Mouse (Mus musculus): ENCODE measurements at regions not wholly inside any gene's neighbourhood (a gene's known extent, or its start where the extent isn't known, plus 50 kb on each side); places are given as distances from the start of the nearest gene placed in this dataset.

DNA sequence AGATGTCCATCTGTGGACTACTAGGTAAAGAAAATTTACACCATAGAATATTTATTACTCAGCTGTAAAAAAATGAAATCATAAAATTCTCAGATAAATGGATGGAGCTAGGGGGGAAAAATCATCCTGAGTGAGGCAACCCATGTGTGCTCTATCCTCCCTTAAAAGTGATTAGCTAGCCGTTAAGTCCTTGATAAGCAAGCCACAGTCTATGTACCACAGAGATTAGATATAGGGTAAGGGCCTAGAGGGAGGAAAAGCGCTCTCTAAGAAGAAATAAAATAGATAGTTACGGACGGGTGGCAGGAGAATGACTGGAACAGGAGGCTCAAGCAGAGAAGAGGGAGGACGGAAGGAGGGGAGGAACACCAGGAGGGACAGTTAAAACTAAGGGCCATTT, 122.1 kb downstream of the Dhrs2 start:
- H3K27ac ChIP-seq (replicated peaks): no peak overlapping the region
- 92% methylated on average over 5 of the region's 5 CpGs for WGBS
- H3K9ac ChIP-seq: no peak overlapping the region
- H3K27me3 ChIP-seq: no peaks in the 10 kb centered on the region
- no peaks in the 10 kb centered on the region for H3K9me3 ChIP-seq (replicated peaks)
- H3K4me2 ChIP-seq (replicated peaks): no peak overlapping the region
- H3K4me1 ChIP-seq: no peaks in the 10 kb centered on the region
- H3K36me3 ChIP-seq: no peaks in the 10 kb centered on the region
- ATAC-seq (ENCODE audit: insufficient number of reproducible peaks, low FRiP score, low TSS enrichment, low read depth): no peak
- no peak overlapping the region for H3K4me3 ChIP-seq (replicated peaks)

DNA sequence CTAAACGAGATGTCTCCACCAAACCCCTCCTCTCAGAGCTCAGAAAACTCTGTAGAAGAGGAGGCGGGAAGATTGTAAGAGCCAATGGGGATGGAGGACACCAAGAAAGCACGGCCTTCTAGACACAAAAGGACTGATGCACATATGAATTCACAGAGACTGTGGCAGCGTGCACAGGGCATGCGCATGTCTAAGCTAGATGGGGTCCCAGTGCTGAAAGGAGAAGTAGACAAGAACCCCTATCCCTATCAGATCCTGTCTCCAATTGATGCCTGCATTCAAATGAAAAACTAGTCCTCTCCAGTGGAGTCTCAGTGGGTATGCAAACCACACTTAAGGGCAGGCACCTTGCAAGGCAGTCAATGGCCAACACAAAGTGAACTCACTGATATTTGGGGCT, 123.3 kb downstream of the Dhrs2 start:
- no peaks in the 10 kb centered on the region for H3K27me3 ChIP-seq
- H3K9me3 ChIP-seq (replicated peaks): no peaks in the 10 kb centered on the region
- 87% methylated on average over 5 of the region's 5 CpGs for WGBS
- H3K4me2 ChIP-seq (replicated peaks): no peak overlapping the region
- H3K9ac ChIP-seq: no peak overlapping the region
- H3K4me3 ChIP-seq (replicated peaks): no peak overlapping the region
- H3K4me1 ChIP-seq: no peaks in the 10 kb centered on the region
- H3K27ac ChIP-seq (replicated peaks): no peak overlapping the region
- no peaks in the 10 kb centered on the region for H3K36me3 ChIP-seq
- no peak for ATAC-seq (ENCODE audit: insufficient number of reproducible peaks, low FRiP score, low TSS enrichment, low read depth)

DNA sequence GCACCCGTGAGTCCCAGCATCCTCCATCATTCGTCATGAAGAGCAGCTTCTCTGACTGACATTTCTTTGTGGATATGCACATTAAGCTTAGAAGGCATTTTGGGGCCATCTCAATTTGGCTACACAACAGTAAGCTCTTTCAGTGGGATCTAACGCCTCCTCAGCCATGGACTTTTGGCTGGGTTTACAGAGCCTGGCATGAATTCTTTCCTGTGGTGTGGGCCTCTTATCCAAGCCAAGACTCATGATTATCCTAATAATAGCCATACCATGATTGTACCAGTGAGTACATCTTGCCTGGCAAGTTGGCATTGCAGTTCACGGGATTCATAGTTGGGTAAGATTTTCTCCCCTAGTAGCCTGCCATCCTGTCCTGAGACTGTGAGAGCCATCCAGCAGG, 126.3 kb downstream of the Dhrs2 start:
- no peaks in the 10 kb centered on the region for H3K36me3 ChIP-seq
- H3K4me1 ChIP-seq: no peaks in the 10 kb centered on the region
- no peaks in the 10 kb centered on the region for H3K27me3 ChIP-seq
- ATAC-seq (ENCODE audit: insufficient number of reproducible peaks, low FRiP score, low TSS enrichment, low read depth): no peak
- H3K4me3 ChIP-seq (replicated peaks): no peak overlapping the region
- no peaks in the 10 kb centered on the region for H3K9me3 ChIP-seq (replicated peaks)
- no peak overlapping the region for H3K9ac ChIP-seq
- H3K4me2 ChIP-seq (replicated peaks): no peak overlapping the region
- 80% methylated on average over 4 of the region's 4 CpGs for WGBS
- H3K27ac ChIP-seq (replicated peaks): no peak overlapping the region

DNA sequence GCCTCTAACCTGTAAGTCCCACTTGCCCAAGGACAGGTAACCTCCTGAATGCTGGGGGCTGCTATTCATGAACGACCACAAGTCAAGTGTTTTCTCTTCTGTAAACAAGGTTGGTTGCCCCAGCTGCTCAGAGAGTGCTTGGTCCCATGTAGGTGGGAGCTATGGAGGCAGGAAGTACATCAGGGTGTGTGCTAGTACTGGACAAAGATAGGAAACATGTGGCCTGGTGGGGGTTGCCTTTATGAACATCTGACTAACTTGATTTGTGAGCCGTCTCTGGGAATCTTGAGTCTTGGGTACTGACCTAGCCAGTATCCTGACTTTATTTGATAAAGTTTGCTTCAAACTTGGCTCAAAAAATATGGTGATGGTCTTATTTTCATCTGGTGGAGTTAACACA, 121.3 kb upstream of the Dhrs4 start:
- no peak overlapping the region for H3K4me2 ChIP-seq (replicated peaks)
- H3K9me3 ChIP-seq (replicated peaks): no peaks in the 10 kb centered on the region
- H3K27me3 ChIP-seq: no peaks in the 10 kb centered on the region
- peaks cover under 1% of the 10 kb centered on the region for H3K4me1 ChIP-seq
- no peak overlapping the region for H3K27ac ChIP-seq (replicated peaks)
- H3K4me3 ChIP-seq (replicated peaks): no peak overlapping the region
- no peak overlapping the region for H3K9ac ChIP-seq
- 65% methylated on average over 2 of the region's 2 CpGs for WGBS
- no peak for ATAC-seq (ENCODE audit: insufficient number of reproducible peaks, low FRiP score, low TSS enrichment, low read depth)
- H3K36me3 ChIP-seq: no peaks in the 10 kb centered on the region

DNA sequence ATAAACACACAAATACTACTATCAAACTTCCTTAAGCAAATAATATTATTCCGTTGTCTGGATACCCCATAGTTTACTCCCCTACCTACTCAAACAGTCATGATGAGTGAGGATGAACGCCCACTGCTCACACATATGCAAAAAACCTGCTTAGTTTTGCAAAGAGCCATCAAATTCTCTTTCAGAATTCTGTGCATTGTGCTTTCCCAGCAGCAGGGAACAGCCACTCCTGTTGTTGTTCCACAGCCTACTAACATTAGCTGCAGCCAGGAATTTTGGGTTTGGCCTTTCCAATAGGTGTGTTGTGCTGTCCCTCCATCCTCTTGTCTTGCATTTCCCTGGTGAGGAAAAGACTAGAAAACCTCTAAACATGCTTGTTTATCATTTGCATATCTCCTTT, 120.1 kb upstream of the Dhrs4 start:
- 73% methylated on average over 2 of the region's 2 CpGs for WGBS
- Histone ChIP-seq H3K4me3 (replicated peaks) (no peak overlapping the region), H3K27ac (replicated peaks) (no peak overlapping the region), H3K4me2 (replicated peaks) (no peak overlapping the region), H3K9ac (no peak overlapping the region), H3K27me3 (no peaks in the 10 kb centered on the region), H3K9me3 (replicated peaks) (no peaks in the 10 kb centered on the region), H3K4me1 (peaks cover 12% of the 10 kb centered on the region), H3K36me3 (no peaks in the 10 kb centered on the region)
- ATAC-seq (ENCODE audit: insufficient number of reproducible peaks, low FRiP score, low TSS enrichment, low read depth): no peak

DNA sequence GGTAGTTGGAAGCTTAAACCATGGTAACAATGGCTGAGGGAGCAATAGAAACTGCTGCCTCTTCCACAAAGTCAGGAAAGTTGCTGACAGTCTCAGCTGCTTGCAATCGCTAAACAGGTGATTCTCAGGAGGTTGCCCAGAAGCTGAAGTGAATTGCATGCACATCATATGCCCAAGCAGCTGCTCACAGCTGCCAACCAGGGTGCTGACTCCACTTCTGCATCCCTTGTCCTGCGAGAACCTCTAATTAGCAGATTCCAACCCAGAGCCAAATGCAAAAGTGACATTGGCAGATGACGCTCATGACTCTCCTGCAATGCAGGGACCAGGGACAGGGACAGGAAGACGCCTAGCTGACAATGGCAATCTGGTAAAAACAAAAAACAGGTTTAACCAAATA, 116.2 kb upstream of the Dhrs4 start:
- H3K27ac ChIP-seq (replicated peaks): no peak overlapping the region
- H3K36me3 ChIP-seq: no peaks in the 10 kb centered on the region
- no peaks in the 10 kb centered on the region for H3K27me3 ChIP-seq
- H3K9ac ChIP-seq: no peak overlapping the region
- 43% methylated on average over 4 of the region's 4 CpGs for WGBS
- no peak overlapping the region for H3K4me3 ChIP-seq (replicated peaks)
- ATAC-seq (ENCODE audit: insufficient number of reproducible peaks, low FRiP score, low TSS enrichment, low read depth): no peak
- peaks cover 12% of the 10 kb centered on the region for H3K4me1 ChIP-seq
- H3K9me3 ChIP-seq (replicated peaks): no peaks in the 10 kb centered on the region
- no peak overlapping the region for H3K4me2 ChIP-seq (replicated peaks)

DNA sequence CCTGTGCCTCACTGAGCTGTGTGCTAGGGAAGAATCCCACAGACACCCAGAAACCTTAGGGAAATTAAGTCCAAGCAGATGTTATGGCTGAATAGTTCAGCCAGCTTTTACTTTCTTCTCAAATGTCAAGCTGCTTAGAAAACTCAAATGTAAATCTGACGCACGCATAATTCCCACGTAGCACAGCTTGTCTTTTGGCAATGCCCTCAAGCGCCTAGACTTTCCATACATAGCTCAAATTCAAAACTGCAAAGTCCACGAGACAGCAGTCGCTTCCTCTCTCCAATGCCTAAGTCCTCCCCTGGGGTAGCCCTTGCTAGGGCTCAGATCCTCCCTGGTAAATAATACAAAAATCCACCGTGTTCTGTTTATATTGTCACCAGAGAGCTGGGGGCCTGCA, 115.8 kb upstream of the Dhrs4 start:
- no peaks in the 10 kb centered on the region for H3K27me3 ChIP-seq
- H3K9me3 ChIP-seq (replicated peaks): no peaks in the 10 kb centered on the region
- WGBS: 20% methylated on average over 7 of the region's 7 CpGs
- H3K36me3 ChIP-seq: no peaks in the 10 kb centered on the region
- H3K27ac ChIP-seq (replicated peaks): no peak overlapping the region; the same call in 1 of the 2 replicates
- H3K4me2 ChIP-seq (replicated peaks): no peak overlapping the region
- ATAC-seq (ENCODE audit: insufficient number of reproducible peaks, low FRiP score, low TSS enrichment, low read depth): no peak
- no peak overlapping the region for H3K4me3 ChIP-seq (replicated peaks)
- peaks cover 12% of the 10 kb centered on the region for H3K4me1 ChIP-seq
- no peak overlapping the region for H3K9ac ChIP-seq

DNA sequence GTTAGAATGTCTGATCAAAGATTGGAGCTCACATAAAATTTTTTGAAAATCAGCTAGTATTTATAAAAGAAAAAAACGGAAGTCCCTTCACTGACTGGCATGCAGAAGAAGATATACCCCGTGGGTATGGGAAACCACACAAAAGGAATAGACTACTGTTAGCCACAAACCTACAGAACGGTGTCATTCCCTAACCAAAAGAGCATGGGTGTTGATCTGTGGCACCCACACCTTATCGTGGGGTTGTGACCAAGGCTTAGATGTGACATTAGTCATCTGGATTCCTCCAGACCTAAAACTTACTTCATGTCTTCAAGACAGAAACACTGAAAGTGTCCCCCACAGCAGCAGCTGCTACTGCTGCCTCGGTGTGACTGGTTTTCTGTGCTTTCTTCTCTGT, 108.2 kb upstream of the Dhrs4 start:
- Histone ChIP-seq H3K4me2 (replicated peaks) (no peak overlapping the region), H3K27ac (replicated peaks) (no peak overlapping the region), H3K27me3 (no peaks in the 10 kb centered on the region), H3K9me3 (replicated peaks) (no peaks in the 10 kb centered on the region), H3K36me3 (no peaks in the 10 kb centered on the region), H3K4me1 (no peaks in the 10 kb centered on the region), H3K4me3 (replicated peaks) (no peak overlapping the region), H3K9ac (no peak overlapping the region)
- 75% methylated on average over 5 of the region's 5 CpGs for WGBS
- no peak for ATAC-seq (ENCODE audit: insufficient number of reproducible peaks, low FRiP score, low TSS enrichment, low read depth)

DNA sequence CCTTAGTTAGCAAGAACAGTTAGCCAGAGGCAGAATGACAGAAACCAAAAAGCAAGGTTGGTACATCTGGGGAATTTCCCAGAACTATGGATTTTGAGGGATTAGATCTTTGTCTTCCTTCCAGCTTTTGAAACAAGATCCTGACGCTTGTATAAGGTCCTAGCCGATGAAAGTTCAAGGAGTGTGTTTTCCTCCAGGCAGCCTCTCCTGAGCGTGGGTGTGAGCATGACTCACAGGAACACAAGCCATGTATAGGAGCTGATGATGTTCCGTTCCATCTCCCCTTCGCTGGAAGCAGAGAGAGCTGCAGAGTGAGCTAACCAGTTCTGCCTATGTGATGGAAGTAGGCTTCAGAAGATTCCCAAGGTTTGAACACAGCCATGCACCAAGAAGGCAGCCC, 105.6 kb upstream of the Dhrs4 start:
- Histone ChIP-seq H3K4me1 (no peaks in the 10 kb centered on the region), H3K9ac (no peak overlapping the region), H3K4me3 (replicated peaks) (no peak overlapping the region), H3K27ac (replicated peaks) (no peak overlapping the region), H3K4me2 (replicated peaks) (no peak overlapping the region), H3K9me3 (replicated peaks) (no peaks in the 10 kb centered on the region), H3K36me3 (no peaks in the 10 kb centered on the region), H3K27me3 (no peaks in the 10 kb centered on the region)
- 48% methylated on average over 5 of the region's 5 CpGs for WGBS
- no peak for ATAC-seq (ENCODE audit: insufficient number of reproducible peaks, low FRiP score, low TSS enrichment, low read depth)

DNA sequence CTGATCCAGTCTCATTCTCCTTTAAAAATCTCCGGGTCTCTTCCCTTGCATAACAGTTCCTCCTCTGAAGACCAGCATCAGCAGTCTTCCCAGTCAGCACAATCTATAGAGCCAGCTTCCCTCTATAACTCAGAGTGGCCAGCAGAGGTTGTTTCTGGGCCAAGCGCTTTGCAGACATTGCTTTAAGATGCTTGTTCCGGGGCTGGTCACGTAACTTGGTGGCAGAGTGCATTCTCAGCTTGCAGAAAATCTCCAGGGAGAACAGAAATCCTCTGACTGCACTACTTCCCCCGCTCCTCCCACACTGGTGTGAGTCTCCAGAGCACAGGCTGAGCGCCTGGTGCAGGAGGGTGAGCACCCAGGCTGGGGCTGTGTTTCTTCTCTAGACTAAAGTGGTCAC, 91.8 kb upstream of the Dhrs4 start:
- H3K9ac ChIP-seq: no peak overlapping the region
- H3K27ac ChIP-seq (replicated peaks): no peak overlapping the region
- no peaks in the 10 kb centered on the region for H3K36me3 ChIP-seq
- 0 out of 2 replicates have a peak, but pooled peaks cover 5% of the 10 kb centered on the region for H3K4me1 ChIP-seq
- H3K9me3 ChIP-seq (replicated peaks): no peaks in the 10 kb centered on the region
- H3K4me2 ChIP-seq (replicated peaks): no peak overlapping the region
- ATAC-seq (ENCODE audit: insufficient number of reproducible peaks, low FRiP score, low TSS enrichment, low read depth): no peak
- 52% methylated on average over 6 of the region's 6 CpGs for WGBS
- H3K27me3 ChIP-seq: no peaks in the 10 kb centered on the region
- H3K4me3 ChIP-seq (replicated peaks): no peak overlapping the region

DNA sequence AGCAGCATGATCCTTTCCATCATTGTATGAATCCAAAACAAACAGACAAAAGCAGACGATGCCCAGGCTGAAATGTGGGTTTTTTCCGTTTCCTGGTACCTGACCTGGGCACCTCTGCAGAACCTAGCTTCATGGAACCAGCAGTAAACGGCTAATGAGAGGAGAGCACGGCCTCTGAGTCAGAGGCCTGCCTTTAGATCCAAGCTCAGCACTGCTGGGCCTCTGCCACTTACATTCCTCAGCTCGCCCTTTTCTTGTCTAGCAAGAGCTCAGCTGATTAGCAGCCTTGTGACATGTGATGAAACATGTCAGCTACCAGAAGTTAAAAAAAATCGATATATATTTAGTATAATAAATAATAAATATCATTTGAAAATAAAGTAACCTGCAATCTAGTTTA, 91.2 kb upstream of the Dhrs4 start:
- Histone ChIP-seq H3K9me3 (replicated peaks) (no peaks in the 10 kb centered on the region), H3K36me3 (no peaks in the 10 kb centered on the region), H3K4me1 (0 out of 2 replicates have a peak, but pooled peaks cover 5% of the 10 kb centered on the region), H3K27ac (replicated peaks) (no peak overlapping the region), H3K27me3 (no peaks in the 10 kb centered on the region), H3K4me3 (replicated peaks) (no peak overlapping the region), H3K4me2 (replicated peaks) (no peak overlapping the region), H3K9ac (no peak overlapping the region)
- no peak for ATAC-seq (ENCODE audit: insufficient number of reproducible peaks, low FRiP score, low TSS enrichment, low read depth)
- 48% methylated on average over 6 of the region's 6 CpGs for WGBS

DNA sequence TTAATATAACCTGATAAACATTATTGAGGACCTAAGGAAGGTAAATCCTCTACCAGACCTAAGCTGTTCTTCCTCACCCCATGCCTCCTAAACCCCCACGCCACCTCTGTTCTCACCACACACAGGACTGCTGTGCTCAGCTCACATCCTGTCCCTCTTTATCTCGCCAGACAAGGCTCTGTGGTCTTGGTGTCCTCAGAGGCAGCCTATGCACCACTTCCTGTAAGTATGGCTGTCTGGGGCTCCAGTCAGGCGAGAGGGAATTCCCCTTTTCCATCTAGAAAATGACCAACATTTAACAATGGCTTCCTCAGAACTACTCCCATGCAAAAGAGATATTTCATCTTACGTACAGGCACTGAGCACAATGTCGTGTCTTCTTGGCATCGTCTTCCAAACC, 86.2 kb upstream of the Dhrs4 start:
- Histone ChIP-seq H3K4me3 (replicated peaks) (no peak overlapping the region), H3K27me3 (no peaks in the 10 kb centered on the region), H3K9me3 (replicated peaks) (no peaks in the 10 kb centered on the region), H3K27ac (replicated peaks) (no peak overlapping the region), H3K9ac (no peak overlapping the region), H3K4me1 (no peaks in the 10 kb centered on the region), H3K36me3 (no peaks in the 10 kb centered on the region), H3K4me2 (replicated peaks) (no peak overlapping the region)
- 73% methylated on average over 6 of the region's 6 CpGs for WGBS
- no peak for ATAC-seq (ENCODE audit: insufficient number of reproducible peaks, low FRiP score, low TSS enrichment, low read depth)
